8 mouse cellular contexts compared by ENCODE assay signal in genomic region chr5:9068886-9069285, GRCm38 (mm10). TPM values are rescaled to one million over a fixed set of nuclear protein-coding genes. Genes with fewer than 3 reads are reported as not detected.
A peak's percentile ranks its signal among the peaks of the same experiment; 100 is the strongest.
DNase-seq lines count a peak whose midpoint lies in the region; ATAC-seq and TF ChIP-seq lines count a peak whose summit lies in the region.

No protein-coding gene starts in this region.

- TF ChIP-seq CTCF in liver, postnatal 0 days (IDR thresholded peaks at IDR 0.05; ENCODE audit: low read depth), result no peak

- H3K36me3 ChIP-seq in liver, postnatal 0 days (replicated peaks; ENCODE audit: insufficient read depth, low read length), result no peaks in the 10 kb centered on the region
- H3K36me3 ChIP-seq in liver, embryonic 12.5 days, result no peaks in the 10 kb centered on the region

- H3K4me1 ChIP-seq in liver, postnatal 0 days (ENCODE audit: insufficient read depth), result no peaks in the 10 kb centered on the region
- no peaks in the 10 kb centered on the region for H3K4me1 ChIP-seq in liver, embryonic 12.5 days

- H3K4me2 ChIP-seq in liver, postnatal 0 days (ENCODE audit: low read depth, low read length), result no peak overlapping the region
- H3K4me2 ChIP-seq in liver, embryonic 12.5 days, result no peak overlapping the region

- H3K9me3 ChIP-seq in liver, postnatal 0 days (ENCODE audit: low read length), result no peaks in the 10 kb centered on the region
- H3K9me3 ChIP-seq in liver, embryonic 12.5 days (replicated peaks), result no peaks in the 10 kb centered on the region

- 41% methylated on average over 2 of the region's 2 CpGs for WGBS in liver, postnatal 0 days (ENCODE audit: insufficient replicate concordance)
- WGBS in liver, embryonic 12.5 days (ENCODE audit: insufficient replicate concordance), result 56% methylated on average over 2 of the region's 2 CpGs

- TF ChIP-seq EP300 in liver, postnatal 0 days (IDR thresholded peaks at IDR 0.05; ENCODE audit: low read depth), result no peak

- no peak for DNase-seq in liver, postnatal 0 days
- peak; percentile 64 for DNase-seq in adrenal gland, postnatal 25 days
- peak; percentile 16 to 22 for DNase-seq in frontal cortex, postnatal 10 days (ENCODE audit: low spot score in 2 of 2)
- peak; percentile 60 to 66 for DNase-seq in layer of hippocampus, adult 8-10 months (ENCODE audit: low spot score in 2 of 2)
- no peak for DNase-seq in thymus, postnatal 0 days (ENCODE audit: low spot score)
- DNase-seq in B cell, adult 2 months, result no peak

- H3K27ac ChIP-seq in liver, postnatal 0 days (ENCODE audit: low read depth), result no peak overlapping the region
- no peak overlapping the region for H3K27ac ChIP-seq in liver, embryonic 12.5 days

- no peak overlapping the region for H3K9ac ChIP-seq in liver, postnatal 0 days (replicated peaks)
- H3K9ac ChIP-seq in liver, embryonic 12.5 days, result no peak overlapping the region

- no peak overlapping the region for H3K4me3 ChIP-seq in liver, postnatal 0 days (ENCODE audit: low read depth, low read length)
- no peak overlapping the region for H3K4me3 ChIP-seq in liver, embryonic 12.5 days

- ATAC-seq in liver, postnatal 0 days, result peak; percentile 45; the same call in 1 of the 2 replicates
- no peak for ATAC-seq in liver, embryonic 12.5 days
- ATAC-seq in megakaryocyte progenitor cell, adult 5-6 weeks (replicated peaks; ENCODE audit: poor library complexity), result peak; percentile 88

- no peaks in the 10 kb centered on the region for H3K27me3 ChIP-seq in liver, postnatal 0 days (ENCODE audit: insufficient read depth, low read length)
- H3K27me3 ChIP-seq in liver, embryonic 12.5 days (replicated peaks), result no peaks in the 10 kb centered on the region

RNA-seq across cellular contexts. Expression of gene Tmem243, which starts 31.6 kb away (rescaled TPM):
- 50.9 and 56.7 TPM in 2 replicates for polyA plus RNA-seq in liver, postnatal 0 days (2015; fragmentation: Nextera tagmentation; extraction: Ambion mirVana)
- polyA plus RNA-seq in liver, embryonic 12.5 days (2016; fragmentation: Nextera tagmentation; extraction: Ambion mirVana), result 12.3 and 13.0 TPM in 2 replicates
- 43.7 and 52.5 TPM in 2 replicates for total RNA-seq in adrenal gland, postnatal 25 days (2021)
- 10 to 100 TPM; 12.0 to 14.8 (median 13.7) TPM for total RNA-seq in layer of hippocampus, adult 8-10 months (2022)
- total RNA-seq in megakaryocyte progenitor cell, adult 5-6 weeks (2015), result 30.1 and 30.4 TPM in 2 replicates
- 18.3 and 19.9 TPM in 2 replicates for total RNA-seq in megakaryocyte progenitor cell, adult 5-6 weeks (2017)
- polyA plus RNA-seq in thymus, postnatal 0 days (2015; fragmentation: Nextera tagmentation; extraction: Ambion mirVana), result 21.3 and 27.5 TPM in 2 replicates

Comparison
In these comparisons a context has a peak if more than half of its experiments do, and no peak if none do; other contexts are left out.
1. DNase-seq: peak in adrenal gland, postnatal 25 days (single experiment), frontal cortex, postnatal 10 days (2 of 2) and layer of hippocampus, adult 8-10 months (2 of 2); none in liver, postnatal 0 days (single experiment), thymus, postnatal 0 days (single experiment) and B cell, adult 2 months (0 of 2).